Mouse (Mus musculus) embryonic facial prominence, embryonic 13.5 days (tissue): ENCODE data around the gene Igfbp6. TPM values are rescaled to one million over a fixed set of nuclear protein-coding genes. Genes with fewer than 3 reads are reported as not detected.

ENCODE experiments used
- ATAC-seq: fragments of 200-750 bp; cut with Nextera tagmentation; 2 replicates; pipeline ENCODE4 v1.8.0; 2017; ENCODE audit warnings: low read depth; ENCODE audit not compliant: insufficient number of reproducible peaks, insufficient read depth, low FRiP score, low TSS enrichment
- H3K27ac ChIP-seq: fragments of 300-500 bp; sonication (generic); 2 replicates; pipeline ENCODE4 v1.5.1; 2015; ENCODE audit warnings: moderate library complexity, mild to moderate bottlenecking, inconsistent platforms
- H3K27me3 ChIP-seq: fragments of 300-500 bp; sonication (generic); 2 replicates; pipeline ENCODE4 v1.6.1; 2015; ENCODE audit warnings: mild to moderate bottlenecking, inconsistent platforms
- H3K36me3 ChIP-seq: fragments of 300-500 bp; sonication (generic); 2 replicates; pipeline ENCODE4 v1.6.1; 2015; ENCODE audit warnings: mild to moderate bottlenecking, inconsistent platforms
- H3K4me1 ChIP-seq: fragments of 300-500 bp; sonication (generic); 2 replicates; pipeline ENCODE4 v1.6.1; 2015; ENCODE audit warnings: inconsistent platforms
- H3K4me2 ChIP-seq: fragments of 300-500 bp; sonication (generic); 2 replicates; pipeline ENCODE4 v1.6.1; 2015; ENCODE audit warnings: moderate library complexity, mild to moderate bottlenecking, inconsistent platforms
- H3K4me3 ChIP-seq: fragments of 300-500 bp; sonication (generic); 2 replicates; pipeline ENCODE4 v1.5.1; 2015; ENCODE audit warnings: mild to moderate bottlenecking, inconsistent platforms
- H3K9ac ChIP-seq: fragments of 300-500 bp; sonication (generic); 2 replicates; pipeline ENCODE4 v1.6.1; 2015; ENCODE audit warnings: mild to moderate bottlenecking, inconsistent platforms
- H3K9me3 ChIP-seq: fragments of 300-500 bp; sonication (generic); 2 replicates; pipeline ENCODE4 v1.6.1; 2016; ENCODE audit warnings: inconsistent platforms
- WGBS: fragments of 180-500 bp; shearing (Covaris S2); methylation state at CpG from one replicate; pipeline ENCODE4 v1.1.7; 2015; ENCODE audit warnings: mixed read lengths; 5-methylcytosine and 5-hydroxymethylcytosine counted together
- polyA plus RNA-seq: library from polyadenylated mRNA; unstranded; fragments of >200 nt; fragmentation: Nextera tagmentation; extraction: Ambion mirVana; gene quantifications from 2 replicates; pipeline ENCODE4 v1.2.1, GENCODE M21; 2015

The Igfbp6 gene
- polyA plus RNA-seq, 1 experiment from 2014 or later: 1.1 TPM

- Histone ChIP-seq H3K27me3 (no peaks in the 10 kb centered on the region), H3K9me3 (no peaks in the 10 kb centered on the region), H3K9ac (peak overlapping the region; percentile 32; the same call in 1 of the 2 replicates), H3K4me2 (peak overlapping the region; percentile 11; the same call in 1 of the 2 replicates), H3K4me3 (no peak overlapping the region), H3K36me3 (peaks cover 3% of the 10 kb centered on the region; the same call in 1 of the 2 replicates), H3K4me1 (peaks cover 40% of the 10 kb centered on the region), H3K27ac (peak overlapping the region; percentile 66)
- ATAC-seq: peak; percentile 59; the same call in 1 of the 2 replicates
- WGBS: 24% methylated on average over 6 of the region's 6 CpGs
Measured at GRCm38 (mm10) chr15:102167620-102168021, 23.5 kb downstream of the Igfbp6 start.

GRCm38 (mm10) chr15:102169064-102169463 is 24.9 kb downstream of the Igfbp6 start:
- Histone ChIP-seq H3K9me3 (no peaks in the 10 kb centered on the region), H3K4me1 (peaks cover 40% of the 10 kb centered on the region), H3K27ac (peak overlapping the region; percentile 66; the same call in 1 of the 2 replicates), H3K36me3 (peaks cover 3% of the 10 kb centered on the region; the same call in 1 of the 2 replicates), H3K27me3 (no peaks in the 10 kb centered on the region), H3K9ac (no peak overlapping the region), H3K4me2 (no peak overlapping the region), H3K4me3 (no peak overlapping the region)
- 46% methylated on average over 2 of the region's 2 CpGs for WGBS
- ATAC-seq: no peak

GRCm38 (mm10) chr15:102173581-102173980 is 29.4 kb downstream of the Igfbp6 start:
- Histone ChIP-seq H3K9ac (no peak overlapping the region), H3K36me3 (peaks cover 42% of the 10 kb centered on the region), H3K4me2 (no peak overlapping the region), H3K4me3 (no peak overlapping the region), H3K27ac (no peak overlapping the region), H3K9me3 (no peaks in the 10 kb centered on the region), H3K4me1 (peaks cover 14% of the 10 kb centered on the region), H3K27me3 (no peaks in the 10 kb centered on the region)
- 81% methylated on average over 3 of the region's 3 CpGs for WGBS
- no peak for ATAC-seq

GRCm38 (mm10) chr15:102175736-102176319 is 31.7 kb downstream of the Igfbp6 start:
- ATAC-seq: no peak

GRCm38 (mm10) chr15:102176571-102177316 is 32.6 kb downstream of the Igfbp6 start:
- Histone ChIP-seq H3K27ac (no peak overlapping the region), H3K36me3 (peaks cover 60% of the 10 kb centered on the region)
- 83% methylated on average over 7 of the region's 7 CpGs for WGBS

More at GRCm38 (mm10) chr15:102175736-102176319, 31.7 kb downstream of the Igfbp6 start:
- no peaks in the 10 kb centered on the region for H3K27me3 ChIP-seq
- H3K4me1 ChIP-seq: no peaks in the 10 kb centered on the region
- no peak overlapping the region for H3K9ac ChIP-seq
- H3K27ac ChIP-seq: no peak overlapping the region
- peaks cover 57% of the 10 kb centered on the region for H3K36me3 ChIP-seq
- no peak overlapping the region for H3K4me2 ChIP-seq
- WGBS: 76% methylated on average over 16 of the region's 16 CpGs
- H3K9me3 ChIP-seq: no peaks in the 10 kb centered on the region
- no peak overlapping the region for H3K4me3 ChIP-seq

GRCm38 (mm10) chr15:102177417-102177816 is 33.3 kb downstream of the Igfbp6 start:
- ATAC-seq: no peak
- no peaks in the 10 kb centered on the region for H3K4me1 ChIP-seq
- WGBS: 83% methylated on average over 8 of the region's 8 CpGs

More at GRCm38 (mm10) chr15:102176571-102177316, 32.6 kb downstream of the Igfbp6 start:
- ATAC-seq: no peak
- Histone ChIP-seq H3K4me2 (no peak overlapping the region), H3K4me1 (no peaks in the 10 kb centered on the region), H3K9me3 (no peaks in the 10 kb centered on the region), H3K27me3 (no peaks in the 10 kb centered on the region), H3K4me3 (no peak overlapping the region), H3K9ac (no peak overlapping the region)

GRCm38 (mm10) chr15:102178279-102178678 is 34.1 kb downstream of the Igfbp6 start:
- H3K4me2 ChIP-seq: no peak overlapping the region
- H3K27me3 ChIP-seq: no peaks in the 10 kb centered on the region
- no peak overlapping the region for H3K9ac ChIP-seq
- no peak overlapping the region for H3K27ac ChIP-seq
- WGBS: 13% methylated on average over 6 of the region's 6 CpGs
- no peak overlapping the region for H3K4me3 ChIP-seq
- ATAC-seq: no peak
- H3K36me3 ChIP-seq: peaks cover 71% of the 10 kb centered on the region
- no peaks in the 10 kb centered on the region for H3K4me1 ChIP-seq
- no peaks in the 10 kb centered on the region for H3K9me3 ChIP-seq

More at GRCm38 (mm10) chr15:102177417-102177816, 33.3 kb downstream of the Igfbp6 start:
- Histone ChIP-seq H3K4me3 (no peak overlapping the region), H3K9me3 (no peaks in the 10 kb centered on the region), H3K4me2 (no peak overlapping the region), H3K27me3 (no peaks in the 10 kb centered on the region), H3K36me3 (peaks cover 64% of the 10 kb centered on the region), H3K9ac (no peak overlapping the region), H3K27ac (no peak overlapping the region)

GRCm38 (mm10) chr15:102179106-102179505 is 34.9 kb downstream of the Igfbp6 start:
- WGBS: 77% methylated on average over 9 of the region's 9 CpGs
- ATAC-seq: no peak
- Histone ChIP-seq H3K9me3 (no peaks in the 10 kb centered on the region), H3K4me2 (no peak overlapping the region), H3K36me3 (peaks cover 79% of the 10 kb centered on the region), H3K27ac (no peak overlapping the region), H3K27me3 (no peaks in the 10 kb centered on the region), H3K9ac (no peak overlapping the region), H3K4me3 (no peak overlapping the region), H3K4me1 (no peaks in the 10 kb centered on the region)

- H3K4me3 ChIP-seq: no peak overlapping the region
- ATAC-seq: 0 out of 2 replicates have a peak, but pooled peaks have one; percentile 26
- 89% methylated on average over 14 of the region's 14 CpGs for WGBS
Measured at GRCm38 (mm10) chr15:102179924-102180323, 35.8 kb downstream of the Igfbp6 start.

GRCm38 (mm10) chr15:102183076-102183475 is 38.9 kb downstream of the Igfbp6 start:
- H3K4me1 ChIP-seq: no peaks in the 10 kb centered on the region
- no peak overlapping the region for H3K4me2 ChIP-seq
- no peak overlapping the region for H3K27ac ChIP-seq
- no peak overlapping the region for H3K4me3 ChIP-seq
- no peak for ATAC-seq
- H3K9ac ChIP-seq: no peak overlapping the region
- 21% methylated on average over 3 of the region's 3 CpGs for WGBS
- H3K27me3 ChIP-seq: no peaks in the 10 kb centered on the region
- H3K9me3 ChIP-seq: no peaks in the 10 kb centered on the region
- H3K36me3 ChIP-seq: peaks cover 85% of the 10 kb centered on the region

More at GRCm38 (mm10) chr15:102179924-102180323, 35.8 kb downstream of the Igfbp6 start:
- Histone ChIP-seq H3K9ac (no peak overlapping the region), H3K4me2 (no peak overlapping the region), H3K27ac (no peak overlapping the region), H3K4me1 (no peaks in the 10 kb centered on the region), H3K36me3 (peaks cover 81% of the 10 kb centered on the region), H3K27me3 (no peaks in the 10 kb centered on the region), H3K9me3 (no peaks in the 10 kb centered on the region)

GRCm38 (mm10) chr15:102186239-102186638 is 42.1 kb downstream of the Igfbp6 start:
- H3K4me3 ChIP-seq: no peak overlapping the region
- no peak for ATAC-seq
- no peaks in the 10 kb centered on the region for H3K27me3 ChIP-seq
- peaks cover 76% of the 10 kb centered on the region for H3K36me3 ChIP-seq
- H3K27ac ChIP-seq: no peak overlapping the region
- H3K9ac ChIP-seq: no peak overlapping the region
- H3K4me2 ChIP-seq: no peak overlapping the region
- H3K9me3 ChIP-seq: no peaks in the 10 kb centered on the region
- WGBS: 81% methylated on average over 11 of the region's 11 CpGs
- H3K4me1 ChIP-seq: no peaks in the 10 kb centered on the region
